Mouse (Mus musculus) layer of hippocampus, adult 2 months (tissue): ENCODE measurements around the gene Adap1. TPM values are rescaled to one million over a fixed set of nuclear protein-coding genes. Genes with fewer than 3 reads are reported as not detected.

Experiments used
- DNase-seq, 2 experiments: peaks; one replicate each; pipeline ENCODE4 v3.0.0; 2022; ENCODE audit warnings: low spot score in 2 of 2
- H3K27ac ChIP-seq: fragments of 200-600 bp; 2 replicates; pipeline ENCODE4 v1.8.1; 2022
- H3K4me3 ChIP-seq: fragments of 200-600 bp; 2 replicates; pipeline ENCODE4 v1.8.1; 2022; ENCODE audit warnings: mild to moderate bottlenecking
- CTCF ChIP-seq: fragments of 200-600 bp; conservative IDR thresholded peaks from 2 replicates; pipeline ENCODE4 v1.8.1; 2022; ENCODE audit warnings: antibody characterized with exemption, mild to moderate bottlenecking, moderate library complexity
- long read RNA-seq, 2 experiments: library from polyadenylated mRNA; stranded (forward); transcript quantifications; one replicate each; pipeline ENCODE4 v2.0.0; 2021; ENCODE audit warnings: borderline mapping rate in 2 of 2
- total RNA-seq, 2 experiments: library from RNA; stranded (reverse); gene quantifications; 2 replicates each; pipeline ENCODE4 v1.2.3; 2021

The Adap1 gene
- 100 to 1,000 TPM; 162 to 171 TPM for total RNA-seq
- long read RNA-seq, experiment 1, transcript Adap1-201 (11 exons, 2,557 nt) = major isoform, 168 of 235 reads
- long read RNA-seq, experiment 1, partial matches to known transcripts = 14 of 235 reads
- long read RNA-seq, experiment 1, other reads (novel, unspliced or antisense) = 52 of 235 reads
- long read RNA-seq, experiment 2, transcript Adap1-201 (11 exons, 2,557 nt) = major isoform, 252 of 337 reads
- long read RNA-seq, experiment 2, partial matches to known transcripts = 23 of 337 reads
- long read RNA-seq, experiment 2, other reads (novel, unspliced or antisense) = 62 of 337 reads

DNA sequence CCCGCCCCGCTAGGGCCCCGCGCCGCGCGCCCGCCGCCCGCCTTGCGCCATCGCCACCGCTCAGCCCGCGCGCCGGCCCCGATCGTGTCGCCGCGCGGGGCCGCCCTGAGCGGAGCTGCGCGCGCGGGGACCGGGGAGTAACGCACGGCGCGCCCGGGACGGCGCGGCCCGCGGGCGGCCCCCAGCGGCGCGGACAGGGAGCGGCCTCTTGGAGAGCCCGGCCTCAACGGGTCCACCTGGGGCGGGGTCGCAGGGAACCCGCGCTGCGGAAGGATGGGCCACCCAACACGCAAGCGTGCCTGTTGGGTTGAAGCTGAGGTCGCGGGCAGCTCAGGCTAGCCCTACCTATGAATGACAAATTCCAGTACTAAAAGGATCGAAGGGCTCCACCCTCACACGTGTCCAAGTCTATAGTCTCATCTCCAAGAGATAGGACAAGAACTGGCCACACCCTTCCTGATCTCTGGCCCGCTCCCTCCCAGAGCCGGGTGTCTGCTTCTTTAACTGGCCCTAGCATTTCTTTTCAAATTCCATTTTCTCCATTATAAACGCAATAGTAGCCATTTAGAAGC is at the start of gene Adap1:
Gene Adap1 (minus strand): TSS at position 228 of the 572 bp plus-strand sequence.
- peak; percentile 73 for TF ChIP-seq CTCF
- Histone ChIP-seq H3K27ac (peak within 1 kb of the TSS; percentile 98), H3K4me3 (peak within 1 kb of the TSS; percentile 59)
- DNase-seq = peak; percentile 52 to 72

DNA sequence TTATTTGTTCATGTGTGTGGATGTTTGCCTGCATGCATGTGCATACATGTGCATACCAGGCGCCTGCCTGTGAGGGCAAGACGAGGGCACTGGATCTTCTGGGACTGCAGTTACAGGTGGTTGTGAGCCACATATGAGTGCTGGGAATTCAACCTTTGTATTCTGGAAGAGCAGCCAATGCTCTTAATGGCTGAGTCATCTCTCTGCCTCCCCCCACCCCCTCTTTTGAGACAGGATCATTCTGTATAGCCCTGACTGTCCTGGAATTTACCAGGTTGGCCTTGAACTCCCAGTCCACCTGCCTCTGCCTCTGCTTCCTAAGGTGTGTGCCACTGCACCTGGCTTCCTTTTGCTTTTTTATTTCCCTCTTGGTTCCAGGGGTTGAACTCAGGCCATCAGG is 49.4 kb upstream of the Adap1 start:
- TF ChIP-seq CTCF = no peak
- no peak for DNase-seq
- H3K27ac ChIP-seq = no peak overlapping the region
- no peak overlapping the region for H3K4me3 ChIP-seq

DNA sequence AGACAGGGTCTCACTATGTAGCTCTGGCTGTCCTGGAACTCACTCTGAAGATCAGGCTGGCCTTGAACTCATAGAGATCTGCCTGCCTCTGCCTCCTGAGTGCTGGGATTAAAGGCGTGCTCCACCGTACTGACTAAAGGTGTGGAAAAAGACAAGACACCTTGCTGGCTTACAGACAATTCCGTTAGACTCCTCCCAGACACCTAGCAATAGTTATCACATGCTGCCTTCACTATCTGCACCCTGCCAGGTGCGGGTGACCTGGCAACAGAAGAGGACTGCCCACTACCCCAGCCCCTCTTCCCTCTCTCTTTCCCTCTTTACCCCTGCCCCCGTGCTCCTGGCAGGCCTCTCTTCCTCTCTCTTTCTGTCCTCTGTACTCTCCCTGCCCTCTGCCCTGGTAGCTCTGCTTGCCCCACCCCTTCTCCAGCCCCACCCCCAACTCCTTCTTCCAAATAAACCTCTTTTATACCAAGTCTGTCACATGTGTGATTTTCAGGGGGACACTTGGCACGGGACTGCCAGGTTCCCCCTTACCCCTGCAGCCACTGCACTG is 48.5 kb upstream of the Adap1 start:
- no peak for TF ChIP-seq CTCF
- no peak overlapping the region for H3K4me3 ChIP-seq
- H3K27ac ChIP-seq = no peak overlapping the region
- no peak for DNase-seq

DNA sequence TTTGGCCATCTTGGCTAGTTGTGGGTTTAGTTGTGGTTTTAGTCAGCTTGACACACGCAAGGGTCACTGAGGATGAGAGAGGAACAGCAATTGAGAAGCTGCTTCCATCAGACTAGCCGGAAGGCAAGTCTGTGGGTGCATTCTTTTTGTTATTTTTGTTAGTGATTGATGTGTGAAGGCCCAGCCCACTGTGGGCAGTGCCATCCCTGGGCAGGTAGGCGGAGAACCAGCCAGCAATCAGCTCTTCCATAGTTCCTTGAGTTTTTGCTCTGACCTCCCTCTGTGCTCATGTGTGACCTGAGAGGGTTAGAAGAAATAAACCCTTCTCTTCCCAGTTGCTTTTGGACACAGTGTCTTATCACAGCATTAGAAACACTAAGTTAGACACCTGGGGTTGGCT is 47.7 kb upstream of the Adap1 start:
- H3K4me3 ChIP-seq = no peak overlapping the region
- no peak for TF ChIP-seq CTCF
- DNase-seq = no peak
- H3K27ac ChIP-seq = no peak overlapping the region

DNA sequence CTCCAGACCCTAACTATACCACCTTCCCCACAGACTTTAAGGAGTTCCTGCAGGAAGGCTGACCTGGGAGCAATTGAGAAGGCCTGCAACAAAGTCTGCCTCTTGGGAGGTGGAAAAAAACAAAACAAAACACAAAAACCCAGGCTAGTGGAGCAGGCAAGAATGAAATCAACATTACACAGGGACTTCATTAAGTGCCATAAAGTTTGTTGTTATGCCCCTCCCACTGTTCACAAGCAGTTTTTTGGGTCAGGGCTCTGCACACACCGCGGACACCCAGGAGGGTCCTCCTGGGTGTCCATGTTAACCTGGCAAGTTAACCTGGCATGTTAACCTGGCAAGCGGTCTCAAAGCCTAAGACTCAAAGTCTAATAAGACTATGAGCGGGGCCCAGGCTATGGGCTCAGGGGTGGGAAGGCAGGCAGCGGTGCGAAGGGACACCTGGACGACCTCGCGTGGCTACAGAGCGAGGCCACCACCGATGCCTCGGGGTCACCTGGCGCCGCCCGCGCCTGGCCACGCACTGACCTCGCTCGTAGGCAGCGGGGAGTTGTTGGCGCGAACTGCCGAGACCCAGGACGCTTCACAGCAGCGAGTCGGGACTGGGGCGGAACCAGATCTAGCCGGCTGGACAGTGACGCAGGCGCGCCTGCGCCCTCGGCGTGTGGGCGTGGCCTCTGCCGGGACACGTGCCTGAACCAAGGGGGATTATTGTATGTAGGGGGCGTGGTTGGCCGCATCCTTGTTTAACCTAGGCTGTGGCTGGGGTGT is 46.4 kb upstream of the Adap1 start:
- DNase-seq = peak; percentile 85
- peak; percentile 26 for TF ChIP-seq CTCF
- H3K4me3 ChIP-seq = peak overlapping the region; percentile 76
- peak overlapping the region; percentile 97 for H3K27ac ChIP-seq

DNA sequence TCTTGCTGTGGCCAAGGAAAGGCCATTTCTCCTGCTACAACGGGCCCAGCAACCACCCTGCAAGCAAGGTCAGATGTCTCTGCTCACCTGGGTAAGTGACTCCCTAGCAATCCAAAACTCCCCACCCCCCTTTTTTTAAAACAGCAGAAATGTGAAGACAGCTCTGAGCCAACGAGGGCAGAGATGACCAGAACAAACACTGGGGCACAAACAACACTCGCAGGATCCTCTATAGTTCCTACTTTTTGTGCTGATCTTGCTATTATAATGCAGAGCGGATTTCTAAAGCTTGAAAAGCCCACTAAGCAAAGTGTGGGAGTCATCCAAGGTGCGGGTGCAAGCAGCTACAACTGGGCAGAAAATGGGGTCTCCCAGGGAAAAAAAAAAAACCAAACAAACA is 45.7 kb upstream of the Adap1 start:
- DNase-seq = no peak
- H3K4me3 ChIP-seq = peak overlapping the region; percentile 76
- no peak; the same call in 1 of the 2 replicates for TF ChIP-seq CTCF
- H3K27ac ChIP-seq = peak overlapping the region; percentile 97

DNA sequence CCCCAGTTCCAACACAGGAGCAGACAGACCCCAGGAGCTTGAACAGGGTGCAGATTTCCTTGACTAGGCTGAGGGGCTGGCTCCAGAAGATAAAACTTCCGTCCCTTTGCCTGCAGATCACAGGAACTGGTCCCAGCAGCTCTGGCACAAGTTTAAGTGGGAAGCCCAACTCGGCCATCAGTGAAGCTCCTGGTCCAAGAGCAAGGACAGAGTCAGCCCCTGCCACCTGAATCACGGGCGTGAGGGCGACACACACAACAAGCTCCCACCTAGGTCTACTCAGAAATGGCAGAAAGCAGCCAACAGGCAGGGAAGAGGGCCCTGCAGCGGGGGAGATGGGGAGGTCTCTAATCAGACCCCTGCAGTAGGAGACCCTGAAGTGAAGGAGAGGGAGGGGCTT is 44.9 kb upstream of the Adap1 start:
- DNase-seq = no peak
- peak overlapping the region; percentile 97 for H3K27ac ChIP-seq
- no peak for TF ChIP-seq CTCF

DNA sequence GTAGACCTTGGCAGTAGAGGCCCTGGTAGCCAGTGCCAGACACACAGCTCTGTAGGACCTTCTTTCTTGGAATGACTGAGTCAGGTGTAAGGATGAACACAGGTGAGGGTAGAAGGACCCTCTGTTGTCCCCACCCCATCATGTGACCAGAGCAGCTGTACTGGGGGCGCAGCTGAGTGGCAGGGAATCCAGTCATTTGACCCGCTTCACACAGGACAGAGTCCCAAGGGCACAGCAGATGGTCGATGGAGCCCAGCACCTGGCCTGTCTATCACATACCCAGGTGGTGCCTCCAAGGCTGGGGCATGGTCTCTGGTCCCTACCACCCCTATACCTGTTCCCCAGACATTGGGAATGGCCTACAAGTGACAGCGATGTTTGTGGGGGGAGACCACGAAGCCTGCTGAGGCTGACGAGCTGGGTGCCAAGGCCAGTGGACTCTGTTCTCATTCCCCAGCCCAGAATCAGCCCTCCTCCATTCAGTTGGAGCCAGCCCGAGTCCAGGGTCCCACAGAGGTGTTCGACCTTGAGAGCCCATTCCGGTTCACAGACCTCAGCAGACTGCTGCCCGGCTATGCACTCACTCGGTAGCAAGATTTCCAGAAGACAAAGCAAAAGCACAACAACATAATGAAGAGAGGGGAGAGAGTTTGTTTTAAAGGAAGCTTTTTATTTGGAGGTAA is 43.4 kb upstream of the Adap1 start:
- no peak for TF ChIP-seq CTCF
- no peak for DNase-seq
- H3K4me3 ChIP-seq = no peak overlapping the region
- H3K27ac ChIP-seq = peak overlapping the region; percentile 77; the same call in 1 of the 2 replicates

More for the DNA sequence above, 44.9 kb upstream of the Adap1 start:
- H3K4me3 ChIP-seq = peak overlapping the region; percentile 76

DNA sequence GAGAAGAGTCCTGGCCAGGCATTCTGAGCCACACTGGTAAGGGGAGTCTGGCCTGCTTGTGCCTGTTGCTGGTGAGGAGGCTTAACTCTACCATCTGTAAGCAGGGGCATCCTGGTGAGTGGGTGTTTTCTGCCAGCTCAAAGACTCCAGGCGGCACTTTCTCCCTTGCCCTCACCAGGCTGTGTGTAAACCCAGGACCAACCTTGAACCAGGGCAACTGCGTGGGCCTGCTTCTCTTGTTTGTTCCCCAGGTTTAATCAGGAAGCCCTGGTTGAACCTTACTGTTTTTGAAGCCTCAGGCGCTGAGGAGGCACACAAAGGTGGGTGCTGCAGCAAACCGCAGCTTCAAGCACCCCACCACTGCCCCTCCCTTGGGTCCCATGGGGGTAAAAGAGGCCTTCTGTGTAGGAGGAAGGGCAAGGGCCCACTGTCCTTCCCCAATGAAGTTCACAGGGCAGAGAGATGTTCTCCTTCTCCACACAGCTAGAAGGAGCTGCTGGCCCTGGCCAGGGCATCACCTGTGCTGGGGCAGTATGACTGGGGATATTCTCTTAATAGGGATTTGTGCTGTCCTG is 42.5 kb upstream of the Adap1 start:
- TF ChIP-seq CTCF = no peak
- Histone ChIP-seq H3K4me3 (no peak overlapping the region), H3K27ac (peak overlapping the region; percentile 77; the same call in 1 of the 2 replicates)

DNA sequence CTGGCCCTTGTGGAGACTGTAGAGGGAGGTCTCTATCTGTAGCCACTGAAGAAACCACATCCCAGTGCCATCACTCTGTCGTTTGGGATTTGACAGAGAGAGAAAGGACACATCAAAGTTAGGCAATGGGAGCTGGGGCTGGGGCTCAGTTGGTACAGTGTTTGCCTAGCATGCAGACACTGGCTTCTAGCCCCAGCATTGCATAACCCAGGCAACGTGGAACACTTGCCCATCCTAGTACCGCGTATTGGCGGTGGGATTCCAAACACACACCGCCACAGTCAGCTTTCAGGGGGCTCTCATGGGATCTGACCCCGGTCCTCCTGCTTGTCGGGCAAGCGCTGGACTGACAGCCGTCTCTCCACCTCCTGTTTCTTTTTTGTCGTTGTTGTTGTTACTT is 41.1 kb upstream of the Adap1 start:
- Histone ChIP-seq H3K27ac (peak overlapping the region; percentile 77), H3K4me3 (no peak overlapping the region)
- no peak for TF ChIP-seq CTCF
- no peak for DNase-seq

More for the DNA sequence above, 42.5 kb upstream of the Adap1 start:
- DNase-seq = no peak

DNA sequence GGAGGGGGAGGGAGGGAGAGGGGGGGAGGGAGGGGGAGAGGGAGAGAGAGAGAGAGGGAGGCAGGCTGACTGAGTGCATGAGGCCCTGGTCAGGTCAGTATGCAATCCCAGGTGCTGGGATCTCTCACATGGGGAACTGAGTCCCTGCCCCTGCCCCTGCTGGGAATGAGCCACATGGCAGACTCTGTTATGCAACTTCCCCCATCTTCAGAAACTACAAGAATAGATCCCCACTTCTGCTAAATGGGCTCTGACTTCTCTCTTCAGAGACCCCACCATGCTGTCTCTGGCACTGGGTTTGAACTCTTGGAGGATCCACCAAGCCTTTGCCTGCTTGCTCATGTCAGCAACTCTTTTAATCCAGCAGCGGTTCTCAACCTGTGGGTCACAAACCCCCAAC is 40.4 kb upstream of the Adap1 start:
- Histone ChIP-seq H3K4me3 (no peak overlapping the region), H3K27ac (peak overlapping the region; percentile 77)
- DNase-seq = no peak
- no peak for TF ChIP-seq CTCF

DNA sequence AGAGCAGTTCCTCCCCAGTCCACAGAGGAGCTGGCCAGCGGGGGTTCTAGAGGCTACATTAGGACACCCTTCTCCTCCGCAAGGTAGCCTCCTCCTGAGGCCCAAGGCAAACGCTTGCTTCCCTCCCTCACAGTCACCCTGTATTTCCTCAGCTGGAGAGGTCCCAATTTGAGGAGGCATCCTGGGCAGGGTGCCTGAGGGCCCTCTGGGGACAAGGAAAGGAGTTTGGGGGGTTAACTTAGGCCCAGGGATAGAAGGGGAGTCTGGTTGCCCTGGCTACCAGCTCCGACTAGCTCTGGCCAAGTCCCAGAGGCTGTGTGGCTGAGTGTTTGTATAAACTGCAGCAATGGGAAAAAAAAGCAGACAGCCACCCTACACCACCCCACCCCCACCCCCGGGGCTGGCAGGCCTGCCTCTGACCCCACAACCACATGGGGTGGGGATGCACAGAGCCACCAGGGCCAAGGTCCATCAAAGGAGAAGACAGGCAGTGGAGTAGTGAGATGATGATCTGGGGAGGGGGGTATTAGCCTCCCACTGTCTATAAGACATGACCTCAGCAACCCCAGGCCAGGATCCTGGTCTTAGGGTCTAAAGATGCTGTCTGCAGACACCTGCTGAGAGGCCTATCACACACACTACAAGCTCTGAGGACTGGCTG is 39.6 kb upstream of the Adap1 start:
- TF ChIP-seq CTCF = no peak
- Histone ChIP-seq H3K4me3 (peak overlapping the region; percentile 0; the same call in 1 of the 2 replicates), H3K27ac (peak overlapping the region; percentile 91)
- DNase-seq = no peak
